Mouse (Mus musculus): ENCODE measurements at regions not wholly inside any gene's neighbourhood (a gene's known extent, or its start where the extent isn't known, plus 50 kb on each side); places are given as distances from the start of the nearest gene placed in this dataset.
"Not testable (repeated sequence)": the region's sequence is repeated elsewhere in the genome, so short reads cannot be mapped to it uniquely, and the experiment has no call there.

GRCm38 (mm10) chr5:42884251-42884650 is 348.7 kb upstream of the Cpeb2 start:
- in situ Hi-C loops (cut with MboI, MseI) = no loop called here

GRCm38 (mm10) chr5:42891890-42892289 is 341.1 kb upstream of the Cpeb2 start:
- in situ Hi-C loops (cut with MboI, MseI) = no loop called here

- in situ Hi-C loops (cut with MboI, MseI) = no loop called here
Observed at GRCm38 (mm10) chr5:42906136-42906535, 326.8 kb upstream of the Cpeb2 start.

GRCm38 (mm10) chr5:42919328-42919727 is 313.6 kb upstream of the Cpeb2 start:
- in situ Hi-C loops (cut with MboI, MseI) = no loop called here

GRCm38 (mm10) chr5:42932106-42932505 is 300.9 kb upstream of the Cpeb2 start:
- in situ Hi-C loops (cut with MboI, MseI) = no loop called here

GRCm38 (mm10) chr5:42959296-42959862 is 273.6 kb upstream of the Cpeb2 start:
- in situ Hi-C loops (cut with MboI, MseI) = loop anchor here (10.0 kb wide), 1 partner anchor 1625 kb away; no protein-coding TSS in a partner anchor

GRCm38 (mm10) chr5:42966952-42967351 is 266.0 kb upstream of the Cpeb2 start:
- in situ Hi-C loops (cut with MboI, MseI) = not testable (repeated sequence)

GRCm38 (mm10) chr5:42969209-42969608 is 263.8 kb upstream of the Cpeb2 start:
- in situ Hi-C loops (cut with MboI, MseI) = no loop called here

GRCm38 (mm10) chr5:42969621-42970020 is 263.3 kb upstream of the Cpeb2 start:
- in situ Hi-C loops (cut with MboI, MseI) = loop anchor here (5.0 kb wide), 1 partner anchor 42 kb away; no protein-coding TSS in a partner anchor

- in situ Hi-C loops (cut with MboI, MseI) = no loop called here
Observed at GRCm38 (mm10) chr5:42977108-42977507, 255.9 kb upstream of the Cpeb2 start.

- in situ Hi-C loops (cut with MboI, MseI) = no loop called here
Observed at GRCm38 (mm10) chr5:42980946-42981650, 251.9 kb upstream of the Cpeb2 start.

- in situ Hi-C loops (cut with MboI, MseI) = no loop called here
Observed at GRCm38 (mm10) chr5:42986203-42986602, 246.8 kb upstream of the Cpeb2 start.

GRCm38 (mm10) chr5:42987710-42988466 is 245.1 kb upstream of the Cpeb2 start:
- in situ Hi-C loops (cut with MboI, MseI) = no loop called here

GRCm38 (mm10) chr5:42989287-42989686 is 243.7 kb upstream of the Cpeb2 start:
- in situ Hi-C loops (cut with MboI, MseI) = no loop called here

- in situ Hi-C loops (cut with MboI, MseI) = no loop called here
Observed at GRCm38 (mm10) chr5:43024006-43024593, 208.9 kb upstream of the Cpeb2 start.

GRCm38 (mm10) chr5:43031285-43031684 is 201.7 kb upstream of the Cpeb2 start:
- in situ Hi-C loops (cut with MboI, MseI) = no loop called here

GRCm38 (mm10) chr5:43031916-43032315 is 201.1 kb upstream of the Cpeb2 start:
- in situ Hi-C loops (cut with MboI, MseI) = no loop called here

- in situ Hi-C loops (cut with MboI, MseI) = no loop called here
Observed at GRCm38 (mm10) chr5:43034421-43034820, 198.5 kb upstream of the Cpeb2 start.

GRCm38 (mm10) chr5:43037592-43037991 is 195.4 kb upstream of the Cpeb2 start:
- in situ Hi-C loops (cut with MboI, MseI) = no loop called here

- in situ Hi-C loops (cut with MboI, MseI) = no loop called here
Observed at GRCm38 (mm10) chr5:43039525-43039924, 193.4 kb upstream of the Cpeb2 start.

GRCm38 (mm10) chr5:43042585-43042984 is 190.4 kb upstream of the Cpeb2 start:
- in situ Hi-C loops (cut with MboI, MseI) = no loop called here

GRCm38 (mm10) chr5:43045860-43046259 is 187.1 kb upstream of the Cpeb2 start:
- in situ Hi-C loops (cut with MboI, MseI) = no loop called here

Data from regulatory T cell (primary cell).